Mouse (Mus musculus) G1E (cell line): Measurements from ENCODE around the gene Rbsn. TPM values are rescaled to one million over a fixed set of nuclear protein-coding genes. Genes with fewer than 3 reads are reported as not detected.

Source experiments
- ATAC-seq: 2 replicates; pipeline ENCODE4 v1.8.0; 2016; ENCODE audit warnings: mild to moderate bottlenecking; ENCODE audit not compliant: insufficient number of reproducible peaks, poor library complexity, low FRiP score, severe bottlenecking; ENCODE audit errors: extremely low read depth
- DNase-seq: peaks from one replicate; pipeline ENCODE4 v3.0.0; 2012; ENCODE audit warnings: low spot score
- H3K27me3 ChIP-seq: 2 replicates; pipeline ENCODE4 v1.6.1; 2012; ENCODE audit warnings: mild to moderate bottlenecking, low read length, inconsistent platforms; ENCODE audit not compliant: insufficient read depth
- H3K36me3 ChIP-seq: replicated peaks from 2 replicates; pipeline ENCODE3; 2012; ENCODE audit warnings: mild to moderate bottlenecking, inconsistent platforms
- H3K4me1 ChIP-seq: 2 replicates; pipeline ENCODE4 v1.6.1; 2012; ENCODE audit warnings: low read depth, low read length, inconsistent platforms, mixed read lengths; ENCODE audit not compliant: insufficient read depth
- H3K4me3 ChIP-seq: 2 replicates; pipeline ENCODE4 v1.5.1; 2012; ENCODE audit warnings: low read depth, mild to moderate bottlenecking, inconsistent platforms, low read length, moderate library complexity, mixed read lengths
- H3K9me3 ChIP-seq: replicated peaks from 2 replicates; pipeline ENCODE4 v1.6.1; 2012; ENCODE audit warnings: inconsistent platforms
- CTCF ChIP-seq: IDR thresholded peaks from 2 replicates; pipeline ENCODE4 v1.5.1; 2012; ENCODE audit warnings: low read depth, low read length, inconsistent platforms, mixed read lengths
- GATA1 ChIP-seq: IDR thresholded peaks from 2 replicates; pipeline ENCODE4 v1.6.1; 2012; ENCODE audit warnings: borderline replicate concordance, low read length, inconsistent platforms, mixed read lengths
- GATA2 ChIP-seq: IDR thresholded peaks from 2 replicates; pipeline ENCODE4 v1.6.1; 2012; ENCODE audit warnings: low read depth, low read length, inconsistent platforms, borderline replicate concordance
- POLR2AphosphoS5 ChIP-seq: IDR thresholded peaks from 2 replicates; pipeline ENCODE4 v1.6.1; 2012; ENCODE audit warnings: low read depth, low read length, inconsistent platforms; ENCODE audit not compliant: insufficient replicate concordance
- TAL1 ChIP-seq: conservative IDR thresholded peaks from 2 replicates; pipeline ENCODE4 v1.6.1; 2012; ENCODE audit warnings: low read depth, low read length, inconsistent platforms, mixed read lengths
- polyA plus RNA-seq: library from polyadenylated mRNA; stranded (reverse); fragments of >175 nt; gene quantifications from 2 replicates; pipeline ENCODE4 v1.2.3, GENCODE M21; 2012
- total RNA-seq, 2 experiments: library from RNA; stranded (forward) in 1 of 2; stranded (reverse) in 1 of 2; fragments of 200-1000 nt in 1 of 2; fragments of >200 nt in 1 of 2; fragmentation: Nextera tagmentation in 1 of 2; gene quantifications; 2 replicates each; pipeline ENCODE4 v1.2.3; 2014 to 2017

The Rbsn gene
- total and polyA plus RNA-seq, 3 experiments: 5.3 to 31.5 (median 20.1) TPM

- TF ChIP-seq TAL1 (no peak), CTCF (no peak), POLR2AphosphoS5 (no peak), GATA1 (no peak), GATA2 (no peak)
- ATAC-seq (no peak), DNase-seq (no peak)
- H3K36me3 ChIP-seq: no peaks in the 10 kb centered on the region
- H3K4me3 ChIP-seq: no peak overlapping the region
- H3K4me1 ChIP-seq: no peaks in the 10 kb centered on the region
- H3K9me3 ChIP-seq: no peaks in the 10 kb centered on the region
- H3K27me3 ChIP-seq: peaks cover 11% of the 10 kb centered on the region
Observed at GRCm38 (mm10) chr6:92229103-92229502, 14.4 kb upstream of the Rbsn start.

DNA sequence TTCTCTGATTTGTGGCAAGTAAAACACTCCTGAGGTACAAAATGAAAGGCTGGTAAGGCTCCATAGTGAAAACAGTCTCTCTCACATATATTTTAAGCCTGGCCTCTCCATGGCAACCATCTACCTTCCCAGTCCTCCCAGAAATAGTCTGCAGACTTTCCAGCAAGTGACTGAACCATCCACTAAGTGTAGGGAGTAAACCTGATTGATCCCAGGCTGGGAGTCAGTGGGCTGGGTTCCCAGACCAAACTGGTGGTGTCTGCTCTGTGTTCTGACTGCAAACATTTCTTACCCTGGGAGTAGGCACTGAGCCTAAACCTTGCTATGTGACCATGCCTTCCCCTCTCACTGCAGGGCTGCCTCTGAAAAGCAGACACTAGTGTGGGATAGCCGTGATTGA, 10.3 kb upstream of the Rbsn start:
- Histone ChIP-seq H3K4me1 (0 out of 2 replicates have a peak, but pooled peaks cover 2% of the 10 kb centered on the region), H3K9me3 (no peaks in the 10 kb centered on the region), H3K4me3 (no peak overlapping the region), H3K27me3 (peaks cover 33% of the 10 kb centered on the region), H3K36me3 (no peaks in the 10 kb centered on the region)
- no peak for TF ChIP-seq POLR2AphosphoS5
- TF ChIP-seq GATA2: no peak
- TF ChIP-seq TAL1: no peak
- TF ChIP-seq GATA1: no peak
- no peak for TF ChIP-seq CTCF
- no peak for DNase-seq
- no peak for ATAC-seq

DNA sequence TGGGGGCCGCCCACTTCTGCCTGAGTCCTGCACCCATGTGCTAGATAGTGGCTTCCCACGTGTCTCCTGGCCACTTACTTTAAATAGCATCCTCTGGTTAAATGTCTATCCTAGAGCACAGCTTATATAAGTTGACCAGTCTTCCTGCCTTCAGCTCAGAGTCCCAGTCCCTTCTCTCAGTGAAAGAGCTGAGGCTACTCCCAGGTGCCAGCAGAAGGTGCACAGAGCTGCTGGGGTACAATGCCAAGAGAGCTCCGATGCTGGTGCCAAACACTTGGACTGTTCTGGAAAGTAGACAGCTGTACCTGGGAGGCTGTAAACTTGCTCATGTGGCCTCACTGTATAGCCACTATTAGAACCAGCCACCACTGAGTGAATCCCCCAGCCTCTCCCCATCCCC, 7.3 kb upstream of the Rbsn start:
- ATAC-seq (no peak), DNase-seq (no peak)
- H3K9me3 ChIP-seq: no peaks in the 10 kb centered on the region
- no peak for TF ChIP-seq GATA2
- TF ChIP-seq POLR2AphosphoS5: no peak
- no peak for TF ChIP-seq CTCF
- no peak for TF ChIP-seq TAL1
- no peak for TF ChIP-seq GATA1
- H3K4me1 ChIP-seq: peaks cover 2% of the 10 kb centered on the region; the same call in 1 of the 2 replicates
- H3K4me3 ChIP-seq: no peak overlapping the region
- no peaks in the 10 kb centered on the region for H3K36me3 ChIP-seq
- H3K27me3 ChIP-seq: peaks cover 38% of the 10 kb centered on the region

DNA sequence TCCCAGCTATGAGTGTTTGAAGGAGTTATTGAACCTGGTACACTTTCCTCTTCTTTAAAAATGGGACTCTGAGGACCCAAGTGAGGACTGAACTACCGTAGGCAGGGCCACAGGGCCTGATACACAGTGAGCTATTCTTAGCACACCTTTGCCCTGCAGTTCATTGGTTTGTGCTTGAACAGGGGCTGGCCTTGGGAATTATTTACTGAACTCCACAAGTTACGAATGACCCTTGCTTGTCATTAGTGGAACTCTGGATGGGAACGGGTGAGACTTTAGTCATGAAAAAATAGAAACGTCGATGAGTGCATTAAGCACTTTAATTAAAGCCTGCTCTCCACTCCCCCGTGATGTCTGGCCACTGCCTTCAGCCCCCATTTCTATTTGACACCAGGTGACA, 6.9 kb upstream of the Rbsn start:
- Histone ChIP-seq H3K4me3 (no peak overlapping the region), H3K9me3 (no peaks in the 10 kb centered on the region), H3K27me3 (peaks cover 38% of the 10 kb centered on the region), H3K4me1 (peaks cover 2% of the 10 kb centered on the region; the same call in 1 of the 2 replicates), H3K36me3 (no peaks in the 10 kb centered on the region)
- no peak for DNase-seq
- no peak for TF ChIP-seq CTCF
- no peak for TF ChIP-seq TAL1
- no peak for TF ChIP-seq GATA1
- TF ChIP-seq GATA2: no peak
- TF ChIP-seq POLR2AphosphoS5: no peak
- ATAC-seq: no peak

GRCm38 (mm10) chr6:92219445-92219844, 4.7 kb upstream of the Rbsn start:
- Histone ChIP-seq H3K9me3 (no peaks in the 10 kb centered on the region), H3K27me3 (peaks cover 33% of the 10 kb centered on the region), H3K4me1 (peaks cover 8% of the 10 kb centered on the region; the same call in 1 of the 2 replicates), H3K36me3 (no peaks in the 10 kb centered on the region), H3K4me3 (no peak overlapping the region)
- ATAC-seq (no peak), DNase-seq (no peak)
- no peak for TF ChIP-seq GATA1
- no peak for TF ChIP-seq GATA2

- Histone ChIP-seq H3K4me1 (peaks cover 20% of the 10 kb centered on the region), H3K36me3 (peaks cover 31% of the 10 kb centered on the region), H3K4me3 (peak overlapping the region; percentile 99), H3K9me3 (no peaks in the 10 kb centered on the region), H3K27me3 (peaks cover 7% of the 10 kb centered on the region)
- ATAC-seq (peak; percentile 19; the same call in 1 of the 2 replicates), DNase-seq (peak; percentile 42)
- TF ChIP-seq CTCF (no peak), POLR2AphosphoS5 (no peak), GATA1 (no peak), GATA2 (no peak), TAL1 (no peak)
Observed at GRCm38 (mm10) chr6:92214055-92214772, 511 bp downstream of the Rbsn start.
